Comparison of ENCODE assay signal across 9 mouse cellular contexts in genomic region chr11:121552167-121552566, GRCm38 (mm10). TPM values are rescaled to one million over a fixed set of nuclear protein-coding genes. Genes with fewer than 3 reads are reported as not detected.
DNase-seq lines count a peak whose midpoint lies in the region; ATAC-seq lines count a peak whose summit lies in the region.
"Had no signal": no experiment of that assay in that cellular context is flagged by ENCODE, and none has a peak within 500 bp of the region (broad histone marks: within the 10 kb centered on the region; RNA-seq: fewer than 3 reads in every experiment).

No protein-coding gene starts in this region.

- H3K27me3 ChIP-seq in liver, embryonic 11.5 days (replicated peaks; ENCODE audit: control insufficient read depth, insufficient read depth, low read length), result no peaks in the 10 kb centered on the region
- no peaks in the 10 kb centered on the region for H3K27me3 ChIP-seq in liver, embryonic 12.5 days (replicated peaks)
- H3K27me3 ChIP-seq in heart, embryonic 10.5 days (ENCODE audit: insufficient read depth, poor library complexity, severe bottlenecking), result no peaks in the 10 kb centered on the region

- no peak for ATAC-seq in liver, embryonic 11.5 days (replicated peaks; ENCODE audit: low FRiP score)
- ATAC-seq in liver, embryonic 12.5 days, result no peak

- H3K36me3 ChIP-seq in liver, embryonic 11.5 days (ENCODE audit: control insufficient read depth, insufficient read depth, low read length), result no peaks in the 10 kb centered on the region
- peaks cover 18% of the 10 kb centered on the region for H3K36me3 ChIP-seq in liver, embryonic 12.5 days
- H3K36me3 ChIP-seq in heart, embryonic 10.5 days, result peaks cover 5% of the 10 kb centered on the region

- DNase-seq in liver, embryonic 11.5 days (ENCODE audit: low spot score), result no peak
- peak; percentile 69 for DNase-seq in Muller cell, postnatal 12 days (ENCODE audit: inconsistent ontology term)
- peak; percentile 58 for DNase-seq in heart, embryonic 10.5 days (ENCODE audit: low spot score)
- peak; percentile 77 to 84 for DNase-seq in kidney, postnatal 25 days
- no peak for DNase-seq in urinary bladder, postnatal 36 days (ENCODE audit: low spot score in 2 of 2)
- DNase-seq in cerebellum, adult 18-20 months, result no peak
- DNase-seq in spleen, postnatal 4 days (ENCODE audit: low spot score in 2 of 2), result no peak

- H3K4me1 ChIP-seq in liver, embryonic 11.5 days (replicated peaks; ENCODE audit: control insufficient read depth, insufficient read depth, low read length), result peaks cover 32% of the 10 kb centered on the region
- peaks cover 64% of the 10 kb centered on the region for H3K4me1 ChIP-seq in liver, embryonic 12.5 days
- H3K4me1 ChIP-seq in heart, embryonic 10.5 days, result peaks cover 18% of the 10 kb centered on the region

- WGBS in liver, embryonic 11.5 days, result 79% methylated on average over 4 of the region's 4 CpGs
- WGBS in liver, embryonic 12.5 days (ENCODE audit: insufficient replicate concordance), result 80% methylated on average over 4 of the region's 4 CpGs
- WGBS in heart, embryonic 10.5 days, result 81% methylated on average over 4 of the region's 4 CpGs

- no peak overlapping the region for H3K9ac ChIP-seq in liver, embryonic 11.5 days (ENCODE audit: low read depth, low read length)
- no peak overlapping the region for H3K9ac ChIP-seq in liver, embryonic 12.5 days

- H3K9me3 ChIP-seq in liver, embryonic 11.5 days (ENCODE audit: control insufficient read depth, low read length), result no peaks in the 10 kb centered on the region
- no peaks in the 10 kb centered on the region for H3K9me3 ChIP-seq in liver, embryonic 12.5 days (replicated peaks)
- no peaks in the 10 kb centered on the region for H3K9me3 ChIP-seq in heart, embryonic 10.5 days

- H3K4me3 ChIP-seq in liver, embryonic 11.5 days (ENCODE audit: low read depth, low read length), result no peak overlapping the region
- no peak overlapping the region for H3K4me3 ChIP-seq in liver, embryonic 12.5 days
- H3K4me3 ChIP-seq in heart, embryonic 10.5 days, result no peak overlapping the region
- H3K4me3 ChIP-seq: erythroblast, embryonic 14.5 days had no signal

- H3K4me2 ChIP-seq in liver, embryonic 11.5 days, result no peak overlapping the region
- H3K4me2 ChIP-seq in liver, embryonic 12.5 days, result no peak overlapping the region

- peak overlapping the region; percentile 25; the same call in 1 of the 2 replicates for H3K27ac ChIP-seq in liver, embryonic 11.5 days (ENCODE audit: low read depth, low read length)
- H3K27ac ChIP-seq in liver, embryonic 12.5 days, result no peak overlapping the region
- no peak overlapping the region for H3K27ac ChIP-seq in heart, embryonic 10.5 days

RNA-seq across cellular contexts. Expression of gene Zfp750, which starts 33.0 kb away (rescaled TPM):
- 0.16 and 0.26 TPM in 2 replicates for polyA plus RNA-seq in liver, embryonic 11.5 days (2014; fragmentation: Nextera tagmentation; extraction: Ambion mirVana)
- polyA plus RNA-seq in liver, embryonic 12.5 days (2016; fragmentation: Nextera tagmentation; extraction: Ambion mirVana), result 0.24 and 0.35 TPM in 2 replicates
- polyA plus RNA-seq in heart, embryonic 10.5 days (2016; fragmentation: Nextera tagmentation; extraction: Ambion mirVana), result 0.28 and 0.31 TPM in 2 replicates
- polyA plus RNA-seq: erythroblast, embryonic 14.5 days had no signal

Comparison
In these comparisons a context has a peak if more than half of its experiments do, and no peak if none do; other contexts are left out.
1. DNase-seq: peak in Muller cell, postnatal 12 days (single experiment), heart, embryonic 10.5 days (single experiment) and kidney, postnatal 25 days (2 of 2); none in liver, embryonic 11.5 days (single experiment), urinary bladder, postnatal 36 days (0 of 2), cerebellum, adult 18-20 months (0 of 2) and spleen, postnatal 4 days (0 of 2).